Mouse (Mus musculus) inflammation-experienced regulatory T-cells, adult 6 months (primary cell): ENCODE data around the gene Astn2. TPM values are rescaled to one million over a fixed set of nuclear protein-coding genes. Genes with fewer than 3 reads are reported as not detected.

Source experiments
- ATAC-seq: one replicate; pipeline ENCODE4 v1.8.0; 2017
- polyA plus RNA-seq, 3 experiments: library from polyadenylated mRNA; unstranded; fragments of 100-300 nt; shearing (Covaris generic); gene quantifications; one replicate each; pipeline ENCODE4 v1.2.1; 2017

Gene Astn2
- not detected for polyA plus RNA-seq

DNA sequence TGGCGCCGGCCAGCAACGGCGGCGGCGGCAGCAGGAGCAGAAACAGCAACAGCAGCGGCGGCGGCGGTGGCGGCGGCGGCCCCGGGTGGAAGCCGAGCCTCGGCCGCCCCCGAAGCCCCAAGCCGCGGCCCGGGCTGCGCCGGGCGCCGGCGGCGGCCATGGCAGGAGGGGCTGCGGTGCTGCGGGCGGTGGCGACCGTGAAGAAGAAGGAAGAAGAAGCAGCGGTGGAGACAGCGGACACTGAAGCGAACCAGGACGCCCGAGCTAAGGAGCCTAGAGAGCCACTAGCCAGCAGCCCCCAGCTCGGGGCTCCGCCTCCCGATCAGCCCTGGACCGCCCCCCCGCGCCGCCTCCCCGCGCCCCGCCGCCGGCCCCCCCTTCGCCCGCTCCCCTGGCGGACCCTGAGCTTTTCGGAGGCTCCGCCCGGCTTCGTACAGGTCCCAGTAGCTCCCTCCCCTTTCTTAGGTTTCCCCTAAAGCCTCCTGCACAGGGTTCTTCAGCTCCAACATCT, at the start of gene Astn2:
Astn2 (minus strand) TSS at position 411 of the 511 bp plus-strand sequence.
- no peak for ATAC-seq

GRCm38 (mm10) chr4:66450115-66450514, 45.7 kb upstream of the Astn2 start:
- no peak for ATAC-seq

GRCm38 (mm10) chr4:66431256-66431655, 26.8 kb upstream of the Astn2 start:
- no peak for ATAC-seq

DNA sequence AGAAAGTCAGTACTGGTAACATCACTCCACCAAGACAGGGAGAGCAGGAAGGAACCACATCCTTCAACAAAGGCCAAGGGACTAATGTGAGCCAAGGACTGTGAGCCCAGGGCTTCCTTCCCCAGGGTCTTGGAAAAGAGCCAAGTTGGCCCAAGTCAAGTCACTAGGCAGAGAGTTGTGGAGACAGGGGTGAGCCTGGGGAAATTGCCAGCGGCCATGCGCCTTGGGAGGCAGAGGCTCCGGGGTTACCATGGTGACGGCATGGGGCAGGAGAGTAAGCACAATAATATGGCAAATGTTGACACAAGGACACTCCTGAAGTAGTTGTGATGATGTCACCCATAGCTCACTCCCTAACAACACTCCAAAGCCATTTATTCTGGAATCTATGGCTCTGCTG, 21.4 kb upstream of the Astn2 start:
- ATAC-seq = no peak

DNA sequence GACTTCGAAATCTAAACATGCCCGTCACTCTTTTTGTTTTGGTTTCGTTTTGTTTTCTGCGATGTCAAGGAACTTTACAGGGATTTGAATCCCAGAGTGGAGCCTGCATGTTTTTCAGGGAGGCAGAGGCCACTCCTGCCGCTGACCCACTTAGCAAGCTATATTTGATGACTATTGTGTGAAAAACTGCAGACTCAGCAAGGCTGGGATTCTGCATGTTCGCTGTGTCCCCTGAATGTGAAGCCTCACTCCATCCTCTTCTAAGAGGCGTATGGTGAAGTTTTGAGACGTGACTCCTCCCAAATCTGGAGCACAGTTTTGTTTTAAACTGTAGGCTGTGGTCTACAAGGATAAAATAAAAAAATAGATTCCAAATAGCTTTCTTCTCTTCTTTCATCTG, 10.4 kb upstream of the Astn2 start:
- ATAC-seq = no peak

- ATAC-seq = no peak
Measured at GRCm38 (mm10) chr4:66405086-66405485, 675 bp upstream of the Astn2 start.

- ATAC-seq = no peak
Measured at GRCm38 (mm10) chr4:66403708-66404200, 657 bp downstream of the Astn2 start.

- no peak for ATAC-seq
Measured at GRCm38 (mm10) chr4:66403116-66403707, 1.2 kb downstream of the Astn2 start.

- ATAC-seq = no peak
Measured at GRCm38 (mm10) chr4:66402611-66403010, 1.8 kb downstream of the Astn2 start.

- ATAC-seq = no peak
Measured at GRCm38 (mm10) chr4:66401186-66401681, 3.2 kb downstream of the Astn2 start.

- no peak for ATAC-seq
Measured at GRCm38 (mm10) chr4:66399066-66399465, 5.3 kb downstream of the Astn2 start.

DNA sequence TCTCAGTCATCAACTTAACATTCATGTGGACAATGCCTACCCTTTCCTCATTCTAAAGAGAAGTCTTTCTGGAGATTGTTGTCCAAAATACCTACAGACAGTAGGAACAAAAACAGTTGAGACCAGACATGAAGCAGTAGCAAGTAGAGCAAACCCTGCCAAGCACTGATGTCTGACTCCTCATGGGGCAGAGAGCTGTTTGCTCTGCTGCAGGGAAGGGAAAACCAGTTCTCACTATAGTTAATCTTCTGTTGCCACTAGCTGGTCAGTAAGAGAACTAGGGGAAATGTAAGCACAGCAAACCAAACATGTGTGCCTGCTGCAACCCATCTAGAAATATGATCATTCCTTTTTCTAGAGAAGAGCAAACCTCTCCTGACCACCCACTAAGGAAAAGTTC, 7.2 kb downstream of the Astn2 start:
- ATAC-seq = no peak

- no peak for ATAC-seq
Measured at GRCm38 (mm10) chr4:66393294-66393693, 11.1 kb downstream of the Astn2 start.

GRCm38 (mm10) chr4:66390480-66390879, 13.9 kb downstream of the Astn2 start:
- no peak for ATAC-seq

GRCm38 (mm10) chr4:66378586-66378985, 25.8 kb downstream of the Astn2 start:
- no peak for ATAC-seq

- ATAC-seq = no peak
Measured at GRCm38 (mm10) chr4:66370557-66371071, 33.8 kb downstream of the Astn2 start.

- no peak for ATAC-seq
Measured at GRCm38 (mm10) chr4:66365500-66365899, 38.9 kb downstream of the Astn2 start.

- no peak for ATAC-seq
Measured at GRCm38 (mm10) chr4:66344632-66345031, 59.8 kb downstream of the Astn2 start.

DNA sequence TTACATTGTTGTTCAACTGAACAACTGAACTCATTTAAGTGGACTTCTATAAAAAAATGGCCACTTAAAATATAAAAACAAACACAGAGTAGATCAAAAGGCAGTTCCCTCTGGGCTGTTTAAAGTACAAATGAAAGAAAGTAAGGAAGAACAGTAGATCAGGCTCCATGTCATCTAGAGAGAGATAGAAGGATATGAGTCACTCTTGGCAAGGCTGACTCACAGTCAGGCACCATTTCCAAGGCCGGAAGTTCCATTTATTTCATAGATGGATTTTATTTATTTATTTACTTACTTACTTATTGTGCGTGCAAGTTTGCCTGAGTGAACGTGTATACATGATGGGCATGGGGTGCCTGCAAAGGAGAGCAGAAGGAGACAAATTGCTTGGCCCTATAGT, 67.0 kb downstream of the Astn2 start:
- ATAC-seq = no peak

GRCm38 (mm10) chr4:66330600-66331285, 73.7 kb downstream of the Astn2 start:
- ATAC-seq = no peak

DNA sequence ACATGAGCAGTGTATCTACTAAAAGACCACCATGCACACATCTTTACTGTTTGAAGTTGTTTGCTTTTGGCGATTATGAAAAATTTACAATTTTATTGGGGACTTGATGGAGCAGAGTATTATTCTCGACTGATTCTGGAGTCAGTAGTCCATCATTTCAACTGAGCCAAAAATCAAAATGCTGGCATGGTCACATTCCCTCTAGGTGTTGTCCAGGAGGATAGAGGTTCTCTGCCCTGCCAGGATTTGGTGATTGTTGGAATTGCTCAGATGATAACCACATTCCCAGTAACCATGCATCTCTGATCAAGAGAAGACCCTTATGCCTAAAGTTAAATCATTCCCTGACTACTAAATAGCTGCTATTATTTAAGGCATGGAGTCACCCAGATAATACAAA, 83.4 kb downstream of the Astn2 start:
- ATAC-seq = no peak

GRCm38 (mm10) chr4:66314806-66315484, 89.5 kb downstream of the Astn2 start:
- no peak for ATAC-seq

GRCm38 (mm10) chr4:66312733-66313132, 91.7 kb downstream of the Astn2 start:
- ATAC-seq = no peak
